Mouse (Mus musculus) G1E (cell line): ENCODE measurements around the gene Kcng4.

Experiments used
- CTCF ChIP-seq: IDR thresholded peaks from 2 replicates; pipeline ENCODE4 v1.5.1; 2012; ENCODE audit warnings: low read depth, low read length, inconsistent platforms, mixed read lengths
- GATA1 ChIP-seq: IDR thresholded peaks from 2 replicates; pipeline ENCODE4 v1.6.1; 2012; ENCODE audit warnings: borderline replicate concordance, low read length, inconsistent platforms, mixed read lengths
- GATA2 ChIP-seq: IDR thresholded peaks from 2 replicates; pipeline ENCODE4 v1.6.1; 2012; ENCODE audit warnings: low read depth, low read length, inconsistent platforms, borderline replicate concordance
- POLR2AphosphoS5 ChIP-seq: IDR thresholded peaks from 2 replicates; pipeline ENCODE4 v1.6.1; 2012; ENCODE audit warnings: low read depth, low read length, inconsistent platforms; ENCODE audit not compliant: insufficient replicate concordance
- TAL1 ChIP-seq: conservative IDR thresholded peaks from 2 replicates; pipeline ENCODE4 v1.6.1; 2012; ENCODE audit warnings: low read depth, low read length, inconsistent platforms, mixed read lengths

DNA sequence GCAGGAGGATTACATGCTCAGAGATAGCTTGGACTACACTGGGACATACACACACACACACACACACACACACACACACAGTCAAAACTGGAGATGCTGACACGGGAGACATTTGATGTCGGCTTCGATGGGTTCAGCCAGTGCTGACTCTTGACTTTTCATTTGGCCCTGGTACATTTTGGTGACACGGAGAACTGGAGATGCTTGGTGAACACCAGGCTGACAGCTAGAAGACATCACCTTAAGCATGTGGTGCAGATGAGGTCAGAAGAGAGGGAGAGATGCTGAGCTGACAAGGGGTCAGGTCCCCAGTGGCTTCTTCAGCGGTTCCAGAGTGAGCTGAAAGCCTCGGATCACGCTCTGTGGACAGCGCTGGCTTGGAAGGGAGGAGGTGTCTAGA is 12.4 kb downstream of the Kcng4 start:
- no peak for TF ChIP-seq CTCF
- TF ChIP-seq POLR2AphosphoS5: no peak
- no peak for TF ChIP-seq GATA2
- TF ChIP-seq GATA1: no peak
- no peak for TF ChIP-seq TAL1
